Mouse (Mus musculus) small intestine, adult 2 months (tissue): Measurements from ENCODE around the gene Thbs4. TPM values are rescaled to one million over a fixed set of nuclear protein-coding genes. Genes with fewer than 3 reads are reported as not detected.

Experiments
- H3K27ac ChIP-seq: fragments of 200-500 bp; 2 replicates; pipeline ENCODE4 v1.5.1; 2012; ENCODE audit warnings: low read depth, low read length, control low read depth, inconsistent platforms; ENCODE audit not compliant: insufficient read depth
- H3K27me3 ChIP-seq: fragments of 200-500 bp; 2 replicates; pipeline ENCODE4 v1.6.1; 2012; ENCODE audit warnings: mild to moderate bottlenecking, moderate library complexity, low read length, inconsistent platforms; ENCODE audit not compliant: control insufficient read depth, insufficient read depth
- H3K36me3 ChIP-seq: fragments of 200-500 bp; 2 replicates; pipeline ENCODE4 v1.6.1; 2012; ENCODE audit warnings: mild to moderate bottlenecking, low read length, control low read depth, inconsistent platforms; ENCODE audit not compliant: control insufficient read depth, insufficient read depth
- H3K4me1 ChIP-seq: fragments of 200-500 bp; 2 replicates; pipeline ENCODE4 v1.6.1; 2012; ENCODE audit warnings: low read length, inconsistent platforms, mixed read lengths; ENCODE audit not compliant: control insufficient read depth, insufficient read depth, insufficient read length
- H3K4me3 ChIP-seq: fragments of 200-500 bp; 2 replicates; pipeline ENCODE4 v1.5.1; 2012; ENCODE audit warnings: low read depth, mild to moderate bottlenecking, control low read depth, inconsistent platforms, low read length, moderate library complexity
- CTCF ChIP-seq: fragments of 200-500 bp; IDR thresholded peaks from 2 replicates; pipeline ENCODE4 v1.5.1; 2012; ENCODE audit warnings: low read depth, mild to moderate bottlenecking, control low read depth, inconsistent platforms, low read length, moderate library complexity, mixed read lengths; ENCODE audit not compliant: insufficient replicate concordance, insufficient read length; ENCODE audit errors: extremely low read depth
- POLR2A ChIP-seq: fragments of 200-500 bp; IDR thresholded peaks from 2 replicates; pipeline ENCODE4 v1.6.1; 2012; ENCODE audit warnings: low read depth, mild to moderate bottlenecking, control low read depth, inconsistent platforms, low read length, moderate library complexity
- WGBS: fragments of 180-500 bp; shearing (Covaris S2); methylation state at CpG from one replicate; pipeline ENCODE4 v1.1.7; 2018; 5-methylcytosine and 5-hydroxymethylcytosine counted together
- polyA plus RNA-seq: library from polyadenylated mRNA; depleted of rRNA; stranded (reverse); fragments of >200 nt; gene quantifications from 2 replicates; pipeline ENCODE4 v1.2.3, GENCODE M21; 2012

Thbs4 gene
- polyA plus RNA-seq, 1 experiment = 2.2 TPM

DNA sequence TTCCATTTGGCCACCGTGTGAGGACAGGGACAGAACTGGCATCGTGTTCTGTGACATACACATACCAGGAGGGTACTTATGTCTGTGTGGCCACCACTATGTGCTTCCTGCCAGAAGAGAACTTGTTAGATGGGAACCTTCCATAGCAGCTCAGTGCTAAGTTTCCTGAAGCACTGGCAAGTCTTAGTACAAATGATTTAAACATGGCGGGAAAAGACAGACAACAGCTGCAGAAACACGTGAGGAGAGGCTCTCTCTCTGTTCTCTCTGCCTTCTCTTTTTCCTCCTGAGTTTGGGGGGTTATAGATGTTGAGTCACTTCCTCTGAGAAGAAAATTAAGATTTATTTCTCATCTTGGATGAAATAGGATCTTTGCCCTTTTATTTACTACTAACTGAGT, 14.5 kb downstream of the Thbs4 start:
- WGBS = 87% methylated on average over 4 of the region's 4 CpGs
- TF ChIP-seq CTCF = no peak
- no peak for TF ChIP-seq POLR2A
- H3K27ac ChIP-seq = no peak overlapping the region

DNA sequence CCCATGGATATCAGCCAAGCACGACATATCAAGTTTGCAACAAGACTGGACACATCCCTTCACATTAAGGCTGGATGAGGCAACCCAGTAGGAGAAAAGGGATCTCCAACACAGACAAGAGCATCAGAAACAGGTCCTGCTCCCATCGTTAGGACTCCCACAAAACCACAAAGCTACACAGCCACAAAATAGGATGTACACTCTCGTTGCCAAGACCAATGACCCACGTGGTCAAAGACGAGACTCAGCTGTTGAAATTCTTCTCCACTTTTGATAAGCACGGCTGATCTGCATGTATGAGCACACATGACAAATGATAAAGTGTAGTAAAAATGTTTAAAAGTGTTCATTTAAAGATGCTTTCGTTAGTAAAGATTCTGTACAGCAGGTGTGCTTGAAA, 16.0 kb downstream of the Thbs4 start:
- H3K36me3 ChIP-seq = no peaks in the 10 kb centered on the region
- H3K4me3 ChIP-seq = no peak overlapping the region
- 63% methylated on average over 7 of the region's 7 CpGs for WGBS
- no peaks in the 10 kb centered on the region for H3K4me1 ChIP-seq
- no peak for TF ChIP-seq CTCF
- no peak for TF ChIP-seq POLR2A
- no peaks in the 10 kb centered on the region for H3K27me3 ChIP-seq
- no peak overlapping the region for H3K27ac ChIP-seq

More for the DNA sequence above, 14.5 kb downstream of the Thbs4 start:
- Histone ChIP-seq H3K4me1 (no peaks in the 10 kb centered on the region), H3K4me3 (no peak overlapping the region), H3K27me3 (no peaks in the 10 kb centered on the region), H3K36me3 (no peaks in the 10 kb centered on the region)

DNA sequence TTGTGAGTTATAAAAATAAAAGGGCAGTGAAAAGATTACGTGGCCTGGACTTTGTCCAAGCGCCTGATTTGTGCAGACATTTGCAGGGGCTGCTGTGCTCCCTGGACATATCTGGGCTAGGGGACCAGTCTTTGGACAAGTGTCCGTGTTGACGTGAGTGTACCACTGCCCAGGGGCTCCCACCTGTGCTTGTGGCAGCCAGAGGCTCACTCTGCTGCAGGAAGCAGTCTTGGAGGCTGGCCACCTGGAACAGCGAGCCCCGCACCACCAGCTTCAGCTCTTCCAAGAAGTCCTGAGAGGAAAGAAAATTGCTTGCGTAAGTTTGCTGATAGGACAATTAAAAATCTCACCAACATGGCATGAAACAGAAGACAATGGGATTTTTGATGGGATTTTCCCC, 18.7 kb downstream of the Thbs4 start:
- no peak overlapping the region for H3K4me3 ChIP-seq
- TF ChIP-seq CTCF (no peak), POLR2A (no peak)
- H3K27me3 ChIP-seq = no peaks in the 10 kb centered on the region
- no peak overlapping the region for H3K27ac ChIP-seq
- no peaks in the 10 kb centered on the region for H3K36me3 ChIP-seq
- 71% methylated on average over 7 of the region's 7 CpGs for WGBS
- no peaks in the 10 kb centered on the region for H3K4me1 ChIP-seq

DNA sequence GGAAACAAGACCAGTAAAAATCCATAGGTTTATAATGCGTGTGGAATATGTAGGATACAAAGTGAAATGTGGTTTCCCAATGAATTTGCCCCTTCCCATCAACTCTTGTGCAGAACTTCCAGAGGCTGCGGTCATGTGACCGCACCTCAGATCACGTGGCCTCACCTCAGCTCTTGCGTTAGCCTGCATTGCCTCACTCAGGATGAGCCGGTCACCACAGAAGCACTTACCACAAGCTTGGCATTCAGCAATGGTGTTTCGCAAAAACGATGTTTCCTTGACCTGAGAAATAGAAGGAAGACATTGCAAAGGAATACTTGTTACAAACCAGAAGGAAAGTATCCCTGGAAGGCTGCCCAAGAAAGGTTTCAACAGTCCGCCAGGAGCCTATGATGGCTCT, 19.7 kb downstream of the Thbs4 start:
- H3K4me3 ChIP-seq = no peak overlapping the region
- H3K27ac ChIP-seq = no peak overlapping the region
- no peak for TF ChIP-seq POLR2A
- no peaks in the 10 kb centered on the region for H3K36me3 ChIP-seq
- no peaks in the 10 kb centered on the region for H3K27me3 ChIP-seq
- no peaks in the 10 kb centered on the region for H3K4me1 ChIP-seq
- 89% methylated on average over 9 of the region's 9 CpGs for WGBS

DNA sequence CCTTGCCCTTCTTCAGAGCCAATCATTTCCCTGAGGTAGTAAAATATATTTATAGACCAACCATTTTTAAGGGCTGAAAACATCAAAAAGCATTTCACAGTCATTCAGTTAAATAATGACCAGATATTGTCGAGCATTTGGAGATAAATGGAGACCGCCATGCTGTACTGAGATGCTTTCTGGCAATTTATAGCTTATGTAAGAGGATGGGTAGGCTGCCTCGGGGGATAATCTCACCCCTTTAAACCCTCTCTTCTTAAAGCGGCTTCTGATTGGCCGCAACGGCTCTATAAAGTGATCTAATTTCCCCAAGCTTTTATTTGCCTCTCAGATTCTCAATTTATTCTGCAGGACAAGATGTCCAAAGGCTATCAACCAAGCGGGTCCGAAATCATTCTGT, 22.1 kb downstream of the Thbs4 start:
- no peaks in the 10 kb centered on the region for H3K36me3 ChIP-seq

DNA sequence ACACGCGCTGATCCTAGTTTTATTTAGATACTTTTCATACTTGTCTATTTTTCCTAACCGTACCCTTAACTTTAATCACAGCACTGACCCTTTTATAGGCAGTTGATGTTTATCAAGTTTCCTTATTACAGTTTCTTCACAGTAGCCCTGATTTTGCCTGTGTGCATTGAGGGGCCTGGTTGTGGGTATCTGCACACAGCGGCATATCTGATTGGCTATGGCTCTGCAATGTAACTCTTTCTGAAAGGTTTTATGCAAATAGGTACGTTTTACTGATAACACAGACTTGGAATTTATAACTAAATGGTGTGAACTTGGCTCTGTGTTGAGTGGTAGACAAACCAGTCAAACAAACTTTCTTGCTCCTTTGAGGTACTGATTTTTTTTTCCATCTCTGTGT, 23.1 kb downstream of the Thbs4 start:
- 39% methylated on average over 5 of the region's 5 CpGs for WGBS
- no peaks in the 10 kb centered on the region for H3K36me3 ChIP-seq
- no peaks in the 10 kb centered on the region for H3K27me3 ChIP-seq
- no peak overlapping the region for H3K27ac ChIP-seq
- TF ChIP-seq CTCF = no peak
- no peak for TF ChIP-seq POLR2A
- no peaks in the 10 kb centered on the region for H3K4me1 ChIP-seq
- H3K4me3 ChIP-seq = no peak overlapping the region

More for the DNA sequence above, 22.1 kb downstream of the Thbs4 start:
- no peak overlapping the region for H3K27ac ChIP-seq
- H3K27me3 ChIP-seq = no peaks in the 10 kb centered on the region
- H3K4me1 ChIP-seq = no peaks in the 10 kb centered on the region
- no peak overlapping the region for H3K4me3 ChIP-seq
- WGBS = 71% methylated on average over 8 of the region's 8 CpGs
- TF ChIP-seq CTCF (no peak), POLR2A (no peak)

DNA sequence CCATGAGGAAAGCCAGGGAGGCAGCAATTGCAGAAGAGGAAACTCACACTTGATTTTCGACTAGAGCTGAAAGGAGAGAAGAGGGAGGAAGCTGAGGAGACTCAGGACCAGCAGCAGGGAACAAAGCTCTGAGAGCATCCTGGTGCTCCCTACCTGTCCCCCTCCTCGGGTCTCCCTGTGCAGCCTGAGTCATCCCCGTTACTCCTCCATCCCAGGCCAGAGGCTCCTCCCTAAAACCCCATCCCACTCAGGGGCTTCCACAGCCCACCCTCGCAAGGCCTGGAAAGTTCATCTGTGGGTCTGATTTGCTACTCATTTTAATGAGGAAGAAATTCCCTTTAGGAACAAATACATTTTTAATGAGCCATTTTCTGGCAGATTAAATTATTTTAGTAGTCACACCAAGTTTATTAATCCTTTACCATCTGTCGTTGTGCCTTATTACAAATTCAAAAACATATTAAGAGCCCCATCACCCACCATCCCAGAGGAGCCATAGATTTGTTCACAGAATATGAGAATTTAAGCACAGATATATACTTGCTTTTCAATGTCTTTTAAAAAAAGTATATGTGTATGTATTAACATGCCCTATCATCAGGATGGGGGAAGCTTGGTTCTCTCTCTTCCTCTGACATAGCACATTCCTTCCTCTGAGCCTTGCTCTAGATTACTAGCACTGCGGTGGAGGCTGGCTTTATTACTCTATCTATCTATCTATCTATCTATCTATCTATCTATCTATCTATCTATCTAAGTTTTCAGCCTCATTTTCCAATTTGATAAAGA, 29.0 kb downstream of the Thbs4 start:
- H3K27ac ChIP-seq = no peak overlapping the region
- H3K36me3 ChIP-seq = no peaks in the 10 kb centered on the region
- no peaks in the 10 kb centered on the region for H3K27me3 ChIP-seq
- 70% methylated on average over 6 of the region's 6 CpGs for WGBS
- no peaks in the 10 kb centered on the region for H3K4me1 ChIP-seq
- H3K4me3 ChIP-seq = no peak overlapping the region
- TF ChIP-seq CTCF = no peak
- TF ChIP-seq POLR2A = no peak
